Mouse (Mus musculus) mouse trophoblast stem cell (cell line): ENCODE results near the gene Trnp1.

Source experiments
- in situ Hi-C, 2 experiments: fragments of 300-500 bp; cut with MseI, MboI; formaldehyde crosslinking; loops; 2 replicates in 1 of 2; 3 replicates in 1 of 2; pipeline ENCODE4 v1.15.1; 2025

Gene Trnp1

GRCm38 (mm10) chr4:133494867-133495266 lies 3.5 kb downstream of the Trnp1 start:
- in situ Hi-C loops = no loop called here

- in situ Hi-C loops = no loop called here
These were observed 3.9 kb downstream of the Trnp1 start for GRCm38 (mm10) chr4:133494432-133494831.

- in situ Hi-C loops = no loop called here
These were observed 4.5 kb downstream of the Trnp1 start for GRCm38 (mm10) chr4:133493895-133494294.

GRCm38 (mm10) chr4:133491800-133492199 lies 6.5 kb downstream of the Trnp1 start:
- in situ Hi-C loops = no loop called here

GRCm38 (mm10) chr4:133489489-133490245 lies 8.7 kb downstream of the Trnp1 start:
- in situ Hi-C loops = no loop called here

- in situ Hi-C loops = no loop called here
These were observed 9.5 kb downstream of the Trnp1 start for GRCm38 (mm10) chr4:133488619-133489392.

GRCm38 (mm10) chr4:133486673-133487357 lies 11.5 kb downstream of the Trnp1 start:
- in situ Hi-C loops = no loop called here

- in situ Hi-C loops = no loop called here
These were observed 12.5 kb downstream of the Trnp1 start for GRCm38 (mm10) chr4:133485691-133486425.

GRCm38 (mm10) chr4:133484266-133485025 lies 13.9 kb downstream of the Trnp1 start:
- in situ Hi-C loops = no loop called here

- in situ Hi-C loops = no loop called here
These were observed 15.9 kb downstream of the Trnp1 start for GRCm38 (mm10) chr4:133482479-133482878.

GRCm38 (mm10) chr4:133481488-133481887 lies 16.9 kb downstream of the Trnp1 start:
- in situ Hi-C loops = no loop called here

GRCm38 (mm10) chr4:133480754-133481153 lies 17.6 kb downstream of the Trnp1 start:
- in situ Hi-C loops = no loop called here

GRCm38 (mm10) chr4:133480185-133480537 lies 18.2 kb downstream of the Trnp1 start:
- in situ Hi-C loops = no loop called here

- in situ Hi-C loops = loop anchor here in 1 of 2 experiments (5.0 kb wide), 1 partner anchor 33 kb away; no protein-coding TSS in a partner anchor
These were observed 18.7 kb downstream of the Trnp1 start, which contains the start of gene Tent5b for GRCm38 (mm10) chr4:133479458-133480184. TSS of gene Tent5b (plus strand) at chr4:133480132.

GRCm38 (mm10) chr4:133473833-133474232 lies 24.5 kb downstream of the Trnp1 start:
- in situ Hi-C loops = loop anchor here in 1 of 2 experiments (5.0 kb wide), 1 partner anchor 38 kb away; no protein-coding TSS in a partner anchor

- in situ Hi-C loops = loop anchor here in 1 of 2 experiments (5.0 kb wide), 1 partner anchor 41 kb away; no protein-coding TSS in a partner anchor
These were observed 27.1 kb downstream of the Trnp1 start for GRCm38 (mm10) chr4:133471135-133471821.

- in situ Hi-C loops = no loop called here
These were observed 29.2 kb downstream of the Trnp1 start for GRCm38 (mm10) chr4:133469122-133469521.

GRCm38 (mm10) chr4:133468080-133468479 lies 30.3 kb downstream of the Trnp1 start:
- in situ Hi-C loops = no loop called here

- in situ Hi-C loops = no loop called here
These were observed 35.2 kb downstream of the Trnp1 start for GRCm38 (mm10) chr4:133463184-133463583.
